Mouse (Mus musculus) heart, adult 2 months (tissue): ENCODE results near the gene Coq7.

Experiments used
- CTCF ChIP-seq: fragments of 200-600 bp; IDR thresholded peaks from 2 replicates; pipeline ENCODE4 v1.8.1; 2022; ENCODE audit warnings: antibody characterized with exemption, mild to moderate bottlenecking, moderate library complexity
- EP300 ChIP-seq: fragments of 200-500 bp; IDR thresholded peaks from 2 replicates; pipeline ENCODE4 v1.6.1; 2011; ENCODE audit warnings: low read depth, low read length, control low read depth; ENCODE audit not compliant: insufficient read depth
- POLR2A ChIP-seq: fragments of 200-500 bp; IDR thresholded peaks from 2 replicates; pipeline ENCODE4 v1.6.1; 2011; ENCODE audit warnings: mild to moderate bottlenecking, low read depth, low read length, control low read depth; ENCODE audit not compliant: insufficient read depth

DNA sequence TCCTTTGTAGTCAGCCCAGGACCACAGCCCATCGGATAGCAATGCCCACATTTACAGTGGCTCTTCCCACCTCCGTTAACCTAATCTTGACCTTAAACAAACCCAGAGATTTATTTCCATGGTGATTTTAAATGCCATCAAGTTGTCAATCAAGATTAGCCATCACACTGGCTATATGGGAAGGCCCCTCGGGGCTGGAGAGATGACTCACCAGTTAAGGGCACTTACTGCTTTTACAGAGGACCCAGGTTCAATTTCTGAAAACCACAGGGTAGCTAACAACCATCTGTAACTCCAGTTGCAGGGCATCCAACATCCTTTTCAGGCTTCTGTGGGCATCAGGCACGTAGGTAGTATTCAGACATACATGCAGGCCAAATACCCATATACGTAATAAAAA is 56.7 kb downstream of the Coq7 start:
- TF ChIP-seq CTCF (no peak), POLR2A (no peak), EP300 (no peak)
